Mouse (Mus musculus) forebrain, embryonic 14.5 days (tissue): ENCODE measurements around the gene Prrt3. TPM values are rescaled to one million over a fixed set of nuclear protein-coding genes. Genes with fewer than 3 reads are reported as not detected.

Source experiments
- ATAC-seq: fragments of 200-750 bp; cut with Nextera tagmentation; 2 replicates; pipeline ENCODE4 v1.8.0; 2017; ENCODE audit warnings: mild to moderate bottlenecking, moderate library complexity
- DNase-seq: peaks from one replicate; pipeline ENCODE4 v3.0.0-alpha.2; 2015; ENCODE audit warnings: low spot score
- H3K27ac ChIP-seq: fragments of 300-500 bp; sonication (generic); 2 replicates; pipeline ENCODE4 v1.5.1; 2014; ENCODE audit warnings: low read depth, mild to moderate bottlenecking, control low read depth, low read length, moderate library complexity
- H3K27me3 ChIP-seq: fragments of 300-500 bp; sonication (generic); replicated peaks from 2 replicates; pipeline ENCODE4 v1.6.1; 2014; ENCODE audit warnings: low read length, control low read depth, mixed read lengths; ENCODE audit not compliant: control insufficient read depth, insufficient read depth
- H3K36me3 ChIP-seq: fragments of 300-500 bp; sonication (generic); 2 replicates; pipeline ENCODE4 v1.6.1; 2014; ENCODE audit warnings: low read length, control low read depth; ENCODE audit not compliant: control insufficient read depth, insufficient read depth
- H3K4me1 ChIP-seq: fragments of 300-500 bp; sonication (generic); 2 replicates; pipeline ENCODE4 v1.6.1; 2014; ENCODE audit warnings: antibody characterized with exemption, low read length, control low read depth; ENCODE audit not compliant: control insufficient read depth, insufficient read depth
- H3K4me2 ChIP-seq: fragments of 300-500 bp; sonication (generic); 2 replicates; pipeline ENCODE4 v1.6.1; 2014; ENCODE audit warnings: mild to moderate bottlenecking, control low read depth, low read length
- H3K4me3 ChIP-seq: fragments of 300-500 bp; sonication (generic); 2 replicates; pipeline ENCODE4 v1.5.1; 2014; ENCODE audit warnings: low read depth, low read length, control low read depth
- H3K9ac ChIP-seq: fragments of 300-500 bp; sonication (generic); 2 replicates; pipeline ENCODE4 v1.6.1; 2014; ENCODE audit warnings: mild to moderate bottlenecking, low read length, control low read depth, moderate library complexity
- H3K9me3 ChIP-seq: fragments of 300-500 bp; sonication (generic); replicated peaks from 2 replicates; pipeline ENCODE4 v1.6.1; 2016; ENCODE audit warnings: low read length, control low read depth, mixed read lengths; ENCODE audit not compliant: control insufficient read depth
- WGBS: fragments of 180-500 bp; shearing (Covaris S2); extraction: QIAGEN DNeasy Blood & Tissue Kit; methylation state at CpG from one replicate; pipeline ENCODE4 v1.1.7; 2014; 5-methylcytosine and 5-hydroxymethylcytosine counted together
- microRNA-seq: library from miRNA; unstranded; fragments of <30 nt; microRNA quantifications from one replicate; pipeline ENCODE4, GENCODE M21; 2016
- polyA plus RNA-seq: library from polyadenylated mRNA; unstranded; fragments of >200 nt; fragmentation: Nextera tagmentation; extraction: Ambion mirVana; gene quantifications from 2 replicates; pipeline ENCODE4 v1.2.1, GENCODE M21; 2014

The Prrt3 gene
- polyA plus RNA-seq, 1 experiment from 2014 or later = 3.2 TPM

DNA sequence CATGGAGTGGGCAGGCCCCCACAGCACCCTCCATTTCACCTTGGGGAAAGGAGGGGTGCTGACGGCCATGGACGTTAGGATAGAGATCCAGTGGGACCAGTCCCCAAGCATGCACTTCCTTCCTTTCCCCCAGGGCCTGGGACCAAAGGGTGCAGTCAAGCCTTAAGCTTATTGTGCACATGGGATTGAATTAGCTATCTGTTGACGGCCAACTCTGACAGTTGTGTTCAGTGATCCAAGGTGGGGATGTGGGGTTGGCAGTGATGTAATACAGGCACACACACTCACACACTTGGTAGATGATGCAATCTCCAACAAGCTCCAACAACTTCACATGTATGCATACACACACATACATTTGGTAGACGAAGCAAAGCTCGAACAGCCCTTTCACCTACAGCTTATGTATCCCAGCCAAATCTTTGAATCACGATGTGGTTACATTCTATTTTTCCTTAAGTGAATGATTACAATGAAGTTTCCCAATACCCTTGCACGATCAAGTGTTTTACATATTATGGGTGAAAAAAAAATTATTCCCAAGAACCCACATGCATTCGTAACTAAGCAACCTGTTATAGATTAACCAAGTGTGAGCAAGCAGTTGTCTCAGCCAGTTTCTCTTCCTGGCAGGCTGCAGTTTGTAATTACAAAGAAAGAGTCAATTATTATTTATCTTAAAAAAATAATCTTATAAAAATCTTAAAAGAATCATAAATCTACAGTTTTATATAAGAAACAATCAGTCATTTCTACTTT lies 57.3 kb downstream of the Prrt3 start:
- DNase-seq (no peak), ATAC-seq (no peak)
- H3K4me1 ChIP-seq = 0 out of 2 replicates have a peak, but pooled peaks cover 7% of the 10 kb centered on the region
- no peaks in the 10 kb centered on the region for H3K9me3 ChIP-seq
- no peak overlapping the region for H3K9ac ChIP-seq
- peaks cover 24% of the 10 kb centered on the region for H3K36me3 ChIP-seq
- H3K27ac ChIP-seq = no peak overlapping the region
- no peak overlapping the region for H3K4me3 ChIP-seq
- 90% methylated on average over 6 of the region's 8 CpGs for WGBS
- no peaks in the 10 kb centered on the region for H3K27me3 ChIP-seq
- no peak overlapping the region for H3K4me2 ChIP-seq

Small RNAs within 50 kb of the gene (microRNA-seq; reads per million reads assigned to microRNA genes)
- not detected for gene Gm23365

Other genes starting within 250 kb of the Prrt3 start
- gene Cpne9, start 219.6 kb downstream of the Prrt3 start, polyA plus RNA-seq = 0.23 and 0.80 TPM in 2 replicates
- 15.8 and 17.0 TPM in 2 replicates for gene Brpf1, start 194.8 kb downstream of the Prrt3 start, polyA plus RNA-seq
- gene Ogg1, start 175.0 kb downstream of the Prrt3 start, polyA plus RNA-seq = 12.7 and 14.7 TPM in 2 replicates
- gene Camk1, start 157.9 kb downstream of the Prrt3 start, polyA plus RNA-seq = 86.3 and 90.7 TPM in 2 replicates
- 68.2 and 83.2 TPM in 2 replicates for gene Tada3, start 124.0 kb downstream of the Prrt3 start, polyA plus RNA-seq
- gene Arpc4, start 123.8 kb downstream of the Prrt3 start, polyA plus RNA-seq = 265 and 270 TPM in 2 replicates
- 2.5 and 5.0 TPM in 2 replicates for gene Ttll3, start 112.7 kb downstream of the Prrt3 start, polyA plus RNA-seq
- 15.8 and 19.8 TPM in 2 replicates for gene Rpusd3, start 82.6 kb downstream of the Prrt3 start, polyA plus RNA-seq
- gene Cidec, start 66.2 kb downstream of the Prrt3 start, polyA plus RNA-seq = not detected in 2 replicates
- 88.0 and 94.4 TPM in 2 replicates for gene Jagn1, start 59.4 kb downstream of the Prrt3 start, polyA plus RNA-seq
- not detected in 2 replicates for gene Il17re, start 43.4 kb downstream of the Prrt3 start, polyA plus RNA-seq
- gene Il17rc, start 30.5 kb downstream of the Prrt3 start, polyA plus RNA-seq = 1.3 and 2.0 TPM in 2 replicates
- 37.2 and 49.4 TPM in 2 replicates for gene Creld1, start 18.6 kb downstream of the Prrt3 start, polyA plus RNA-seq
- gene Emc3, start 29.7 kb upstream of the Prrt3 start, polyA plus RNA-seq = 101 and 108 TPM in 2 replicates
- 4.3 and 5.8 TPM in 2 replicates for gene Fancd2, start 29.8 kb upstream of the Prrt3 start, polyA plus RNA-seq
- not detected in 2 replicates for gene Fancd2os, start 98.8 kb upstream of the Prrt3 start, polyA plus RNA-seq
- gene Brk1, start 102.8 kb upstream of the Prrt3 start, polyA plus RNA-seq = 280 and 307 TPM in 2 replicates
- 90.3 and 97.1 TPM in 2 replicates for gene Vhl, start 122.0 kb upstream of the Prrt3 start, polyA plus RNA-seq
- gene Irak2, start 136.5 kb upstream of the Prrt3 start, polyA plus RNA-seq = 0.68 and 0.90 TPM in 2 replicates
- 1.1 and 1.6 TPM in 2 replicates for gene Tatdn2, start 195.1 kb upstream of the Prrt3 start, polyA plus RNA-seq
- gene Ghrl, start 217.9 kb upstream of the Prrt3 start, polyA plus RNA-seq = 0.54 and 0.66 TPM in 2 replicates
- gene Sec13, start 238.8 kb upstream of the Prrt3 start, polyA plus RNA-seq = 288 and 299 TPM in 2 replicates